Mouse (Mus musculus): ENCODE measurements around the gene Mical3. TPM values are rescaled to one million over a fixed set of nuclear protein-coding genes. Genes with fewer than 3 reads are reported as not detected.
"Not testable (repeated sequence)": the region's sequence is repeated elsewhere in the genome, so short reads cannot be mapped to it uniquely, and the experiment has no call there.

Gene Mical3
- total RNA-seq, 2 experiments from 2014 or later: 88.3 to 103 TPM

DNA sequence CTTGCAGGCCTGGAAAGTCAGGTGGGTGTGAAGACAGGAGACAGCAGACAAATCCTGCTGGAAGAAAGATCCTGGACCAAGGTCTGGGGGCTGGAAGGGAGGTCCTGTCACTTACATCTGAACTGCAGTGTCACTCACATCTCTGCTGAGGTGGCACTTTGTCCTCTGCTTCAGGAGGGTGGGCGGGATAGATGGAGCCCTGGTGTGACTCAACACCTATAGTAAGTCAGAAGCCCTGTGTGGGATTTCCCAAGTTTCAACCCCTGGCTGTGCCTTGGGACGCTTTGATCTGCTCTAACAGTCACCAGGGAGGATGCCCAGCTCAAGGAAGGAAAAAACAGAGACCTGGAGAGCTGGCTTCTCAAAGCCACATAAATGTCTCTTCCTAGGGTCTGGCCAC, 203.9 kb downstream of the Mical3 start:
- DNase-seq: no peak

DNA sequence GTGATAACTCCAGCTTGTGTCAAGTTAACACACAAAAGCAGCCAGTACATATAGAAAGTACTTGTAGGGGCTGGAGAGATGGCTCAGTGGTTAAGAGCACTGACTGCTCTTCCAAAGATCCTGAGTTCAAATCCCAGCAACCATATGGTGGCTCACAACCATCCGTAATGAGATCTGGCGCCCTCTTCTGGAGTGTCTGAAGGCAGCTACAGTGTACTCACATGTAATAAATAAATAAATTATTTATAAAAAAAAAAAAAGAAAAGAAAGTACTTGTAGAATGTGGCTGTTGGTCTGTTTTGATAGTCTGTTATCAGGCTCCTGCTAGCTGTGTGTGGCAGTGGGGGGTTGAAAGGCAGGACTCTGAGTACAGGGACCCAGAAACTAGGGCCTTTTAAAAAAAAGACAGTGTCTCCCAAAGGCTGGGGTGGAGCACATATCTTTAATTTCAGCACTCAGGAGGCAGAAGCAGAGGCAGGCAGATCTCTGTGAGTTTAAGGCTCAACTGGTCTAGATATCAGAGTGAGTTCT, 205.9 kb downstream of the Mical3 start:
- not testable (repeated sequence) for DNase-seq

DNA sequence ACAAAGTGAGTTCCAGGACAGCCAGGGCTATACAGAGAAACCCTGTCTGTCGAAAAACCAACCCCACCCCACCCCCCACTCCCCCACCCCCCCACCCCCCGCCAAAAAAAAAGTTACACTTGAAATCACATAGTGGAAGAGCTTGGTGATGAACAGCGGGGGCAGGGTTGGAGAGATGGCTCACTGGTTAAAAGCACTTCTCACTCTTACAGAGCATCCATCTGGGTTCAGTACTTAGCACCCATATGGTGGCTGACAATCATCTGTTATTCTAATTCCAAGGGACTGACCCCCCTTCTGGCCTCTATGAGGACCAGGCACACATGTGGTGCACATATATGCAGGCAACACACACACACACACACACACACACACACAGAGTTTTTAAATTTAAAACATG, 212.8 kb downstream of the Mical3 start:
- no peak for DNase-seq

DNA sequence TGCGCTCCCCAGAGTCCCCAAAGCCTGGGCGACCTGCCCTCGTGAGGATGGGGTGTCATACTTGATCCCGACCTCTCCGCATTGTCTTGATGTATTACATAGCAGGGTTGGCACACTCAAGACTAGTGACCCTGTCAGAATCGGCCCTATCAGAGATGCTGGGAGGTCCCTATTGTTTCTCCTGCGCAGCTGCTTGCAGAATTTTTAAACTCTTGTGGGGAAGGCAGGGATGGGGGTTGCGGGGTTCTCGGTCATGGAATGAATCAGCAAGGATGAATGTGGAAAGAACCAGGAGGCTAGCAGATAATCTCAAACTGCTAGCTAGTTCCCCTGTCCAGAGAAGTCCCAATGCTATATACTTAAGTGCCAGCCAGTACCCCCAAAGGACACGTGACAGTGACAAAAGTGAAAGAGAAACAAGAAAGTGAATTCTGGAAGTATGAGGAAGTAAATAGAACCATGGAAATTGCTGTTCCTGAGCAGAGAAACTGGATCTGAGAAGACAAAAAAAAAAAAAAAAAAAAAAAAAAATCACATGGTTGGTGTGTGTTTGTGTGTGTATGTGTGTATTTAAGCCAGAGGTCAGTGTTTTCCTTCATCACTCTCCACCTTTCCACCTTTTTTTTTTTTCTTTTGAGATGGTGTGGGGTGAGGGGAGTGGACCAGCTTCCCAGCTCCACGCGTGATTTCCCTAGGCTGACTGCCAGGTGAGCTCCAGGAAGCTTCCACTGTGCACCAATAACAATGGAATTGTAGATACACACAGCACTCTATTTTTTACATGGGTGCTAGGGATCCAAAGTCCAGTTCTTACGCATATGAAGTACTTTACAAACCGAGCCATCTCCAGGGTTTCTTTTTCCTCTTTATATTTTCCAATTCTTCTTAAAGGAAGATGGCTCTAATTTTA, 213.6 kb downstream of the Mical3 start:
- DNase-seq: not testable (repeated sequence)

DNA sequence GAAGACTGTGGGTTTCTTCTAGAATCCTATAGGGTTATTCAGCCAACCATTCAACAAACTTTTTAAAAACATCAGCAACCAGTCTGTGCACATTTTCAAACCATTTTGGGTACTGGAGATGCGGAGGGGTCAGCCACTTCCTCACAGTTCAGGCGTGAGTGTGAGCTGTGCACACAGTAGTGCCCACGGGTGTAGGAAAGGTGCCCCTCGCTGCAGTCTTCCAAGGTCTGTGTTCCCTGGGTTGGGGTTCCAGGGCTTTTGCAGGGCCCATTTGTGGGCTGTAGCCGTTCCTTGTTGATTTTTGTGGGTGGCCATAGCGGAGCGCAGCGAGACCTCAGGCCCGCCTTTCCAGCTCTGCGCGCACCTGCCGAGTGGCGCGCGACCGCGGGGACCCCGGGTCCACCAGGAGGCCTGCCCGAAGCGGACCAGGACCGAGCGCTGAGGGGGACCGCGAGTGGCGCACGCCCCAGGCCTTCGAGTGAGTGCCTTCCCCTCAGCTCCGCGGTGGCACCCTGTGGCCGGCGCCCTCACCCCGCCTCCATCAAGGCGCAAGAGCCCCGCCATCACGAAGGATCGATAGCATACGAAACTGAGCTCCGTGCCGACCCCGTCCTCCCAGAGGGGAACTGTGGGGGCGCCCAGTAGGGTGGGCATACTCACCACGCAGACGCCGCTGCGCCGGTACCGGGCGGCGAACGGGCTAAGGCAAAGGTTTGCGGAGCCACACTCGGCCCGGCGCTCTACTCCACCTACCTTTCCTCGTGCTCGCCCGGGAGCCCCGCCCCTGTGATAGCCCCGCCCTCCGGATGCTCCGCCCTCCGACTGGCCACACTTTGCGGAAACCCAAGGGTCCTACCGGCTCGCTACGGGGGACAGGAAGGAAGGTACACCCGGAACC, 214.5 kb downstream of the Mical3 start, which contains the start of gene Bid:
Gene Bid (minus strand): TSS at position 780 of the 898 bp plus-strand sequence.
- peak; percentile 74 to 78 for DNase-seq

DNA sequence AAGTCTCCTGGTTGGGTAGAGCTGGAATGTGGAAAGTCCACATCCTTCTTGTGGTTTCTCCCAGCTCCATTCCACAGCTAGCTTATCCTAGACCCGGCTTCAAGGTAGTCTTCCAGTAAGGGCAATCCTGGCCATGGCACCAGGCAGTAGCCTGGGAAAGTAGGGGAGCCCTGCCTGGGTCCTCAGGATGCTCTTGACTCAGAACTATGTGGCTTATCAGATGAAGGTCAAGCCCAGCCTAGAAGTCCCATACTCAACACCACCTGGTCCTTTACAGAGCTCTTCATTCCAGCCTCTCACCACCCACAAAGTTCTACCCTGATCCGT, 215.2 kb downstream of the Mical3 start:
- DNase-seq: no peak

DNA sequence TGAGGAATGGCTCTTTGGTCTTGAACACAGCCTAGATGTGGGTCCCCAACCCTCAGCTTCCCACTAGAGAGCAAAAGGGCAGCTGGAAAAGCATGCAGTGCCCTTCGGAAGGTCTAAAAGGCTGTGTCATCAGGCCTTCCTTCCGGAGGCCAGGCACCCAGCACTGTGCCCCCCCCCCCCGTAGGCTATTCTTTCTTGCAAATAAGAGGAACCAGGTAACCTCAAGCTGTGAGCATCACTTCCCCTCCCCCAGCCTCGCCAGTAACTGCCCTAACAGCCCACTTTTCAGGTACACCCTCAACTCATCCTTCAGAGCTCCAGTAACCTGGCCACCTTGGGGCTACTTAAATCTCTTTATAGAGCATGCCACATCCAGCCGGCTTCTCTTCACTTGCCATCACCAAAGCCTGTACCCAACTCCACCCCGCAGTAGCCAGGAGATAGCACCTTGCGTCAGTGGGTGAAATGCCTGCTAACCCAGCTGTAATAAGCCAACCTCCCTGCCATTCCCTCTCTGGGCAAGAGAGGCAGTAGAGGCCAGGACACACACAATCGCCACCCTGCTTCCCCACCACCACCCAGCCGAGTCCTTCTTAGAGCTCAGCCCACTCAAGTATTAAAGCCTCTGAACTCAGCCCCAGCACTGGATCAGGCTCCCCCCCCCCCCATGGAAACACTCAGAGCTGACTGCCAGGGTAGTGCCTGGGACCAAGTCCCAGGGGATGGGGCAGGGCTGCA, 215.7 kb downstream of the Mical3 start:
- no peak for DNase-seq

DNA sequence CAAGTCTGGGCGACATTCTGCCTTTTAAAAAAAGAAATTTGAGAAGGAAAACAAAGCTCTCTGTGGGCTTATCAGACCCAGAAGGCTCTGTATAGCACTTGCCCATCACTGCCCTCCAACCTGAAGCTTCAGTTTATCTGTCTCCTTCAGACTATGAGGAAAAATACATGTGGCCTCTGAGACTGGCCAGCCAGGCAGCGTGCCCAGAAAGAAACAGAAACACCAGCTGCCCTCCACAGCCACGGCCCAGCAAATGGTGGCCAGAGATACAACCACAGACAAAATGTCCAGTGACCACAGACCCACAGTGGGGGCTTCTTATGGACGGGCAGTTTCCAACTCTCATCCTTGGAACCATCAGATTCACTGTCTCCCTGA, 216.3 kb downstream of the Mical3 start:
- DNase-seq: no peak

DNA sequence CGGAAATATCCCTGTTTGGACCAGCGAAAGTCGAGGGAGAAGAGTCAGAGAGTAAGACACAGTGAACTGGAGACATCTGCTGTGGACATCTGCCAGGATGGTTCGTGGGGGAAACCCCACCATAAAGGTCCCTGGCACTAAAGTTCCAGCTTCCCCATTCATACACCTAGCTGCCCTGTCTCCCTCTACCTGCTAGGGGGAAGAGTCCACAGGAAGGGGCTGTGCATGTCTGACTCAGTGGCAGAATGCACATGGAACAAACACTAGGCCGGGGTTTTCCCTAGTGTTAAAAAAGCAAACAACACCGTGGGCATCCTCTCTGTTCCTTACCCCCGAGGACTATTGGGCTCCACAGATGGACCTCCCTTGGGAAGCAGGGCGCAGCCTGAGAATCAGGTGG, 217.0 kb downstream of the Mical3 start:
- no peak for DNase-seq

DNA sequence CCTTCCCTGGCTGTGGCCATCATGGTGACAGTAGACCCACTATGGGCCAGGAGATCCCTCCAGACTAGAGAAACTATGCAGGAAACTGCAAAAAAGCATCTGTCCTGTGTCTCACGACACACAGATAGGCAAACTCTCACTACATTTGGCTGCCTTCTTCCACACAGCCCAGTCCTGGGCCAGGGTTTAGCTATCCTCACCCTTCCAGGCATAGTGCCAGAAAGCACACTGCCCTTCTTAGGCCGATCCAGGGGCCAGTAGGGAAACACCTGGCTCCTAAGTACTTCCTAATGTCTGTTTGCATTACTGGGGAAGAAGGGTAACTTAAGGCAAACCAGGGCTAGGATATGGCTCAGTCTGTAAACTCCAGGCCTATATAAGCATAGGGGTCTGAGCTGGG, 217.9 kb downstream of the Mical3 start:
- no peak for DNase-seq

DNA sequence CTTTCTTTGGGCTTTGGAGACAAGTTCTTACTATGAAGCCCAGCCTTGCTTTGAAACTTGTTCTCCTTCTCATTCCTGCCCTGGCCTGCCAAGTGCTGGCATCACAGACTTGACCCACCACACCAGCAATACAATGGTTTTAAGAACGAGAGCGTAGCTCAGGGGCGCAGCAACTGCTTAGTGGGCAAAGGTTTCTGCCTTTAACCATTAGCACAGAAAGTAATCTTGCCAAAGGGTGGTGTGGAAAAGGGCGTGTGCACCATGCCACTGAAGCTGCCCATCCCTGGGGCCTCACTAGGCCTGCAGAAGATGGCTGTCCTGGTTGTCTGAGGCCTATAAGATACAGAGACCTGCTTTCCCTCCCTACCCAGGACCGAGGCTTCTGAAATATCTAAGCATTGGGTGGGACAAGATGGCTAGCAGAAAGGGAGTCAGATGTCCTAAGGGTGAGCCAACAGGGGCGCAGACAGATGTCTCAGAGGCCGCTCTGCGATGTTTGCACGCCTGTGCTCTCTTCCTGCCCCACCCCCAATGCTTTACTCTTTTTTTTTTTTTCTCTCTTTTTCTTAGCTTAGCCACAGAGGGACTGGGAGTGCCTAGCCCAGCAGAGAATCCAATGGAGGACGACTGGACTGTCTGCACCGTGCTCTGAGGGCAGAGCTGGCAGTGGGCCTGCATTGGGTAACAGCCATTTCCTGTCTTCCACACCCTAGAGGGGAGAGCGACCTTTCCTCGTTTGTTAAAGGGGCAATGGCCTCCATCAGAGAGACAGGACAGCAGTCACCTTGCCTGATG, 219.4 kb downstream of the Mical3 start:
- DNase-seq: no peak

DNA sequence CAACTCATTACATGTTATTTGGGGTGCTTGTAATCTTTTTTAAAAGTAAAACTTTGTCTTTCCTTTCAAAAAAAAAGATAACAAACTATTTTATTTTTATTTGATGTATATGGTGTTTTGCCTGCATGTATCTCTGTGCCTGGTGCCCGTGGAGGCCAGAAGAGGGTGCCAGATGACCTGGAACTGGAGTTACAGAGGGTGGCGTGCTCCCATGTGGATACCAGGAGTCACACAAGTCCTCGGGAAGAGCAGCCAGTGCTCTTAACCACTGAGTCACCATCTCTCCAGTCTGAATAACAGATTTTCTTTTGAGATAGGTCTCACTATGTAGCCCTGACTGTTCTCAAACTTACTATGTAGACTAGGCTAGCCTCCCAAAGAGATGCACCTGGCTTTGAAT, 221.3 kb downstream of the Mical3 start:
- DNase-seq: no peak

DNA sequence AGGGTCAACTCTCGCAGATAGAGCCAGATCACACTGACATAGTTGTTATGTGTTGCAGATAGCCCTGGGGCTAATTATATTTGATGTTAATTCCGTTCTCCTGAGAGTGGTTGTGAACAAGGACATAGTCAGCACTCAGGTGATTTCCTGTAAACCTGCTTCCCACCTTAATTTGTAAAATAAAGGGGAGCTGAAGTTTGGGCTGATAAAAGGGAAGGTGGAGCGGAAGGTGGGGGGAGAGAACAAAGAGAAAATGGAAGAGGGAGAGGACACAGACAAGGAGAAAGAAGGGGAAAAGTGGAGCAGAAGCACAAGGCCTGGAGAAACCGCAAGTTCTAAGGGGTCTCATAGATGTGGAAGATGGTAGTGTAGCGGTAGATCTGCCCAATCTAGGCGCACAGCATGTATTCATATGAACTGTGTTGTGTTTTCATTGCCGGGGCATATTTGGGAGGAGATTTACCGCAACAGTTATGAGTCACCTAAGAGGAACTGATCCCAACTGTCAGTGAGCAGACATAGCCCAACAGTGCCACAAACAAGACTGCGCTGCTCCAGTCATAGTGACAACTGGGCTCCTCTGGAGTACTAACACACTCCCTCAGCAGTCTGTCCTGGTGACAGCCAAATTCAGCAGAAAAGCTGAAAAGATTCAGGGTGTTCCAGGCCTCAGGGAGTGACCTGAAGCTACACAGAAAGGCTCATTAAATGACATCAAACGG, 222.8 kb downstream of the Mical3 start:
- DNase-seq: not testable (repeated sequence)

DNA sequence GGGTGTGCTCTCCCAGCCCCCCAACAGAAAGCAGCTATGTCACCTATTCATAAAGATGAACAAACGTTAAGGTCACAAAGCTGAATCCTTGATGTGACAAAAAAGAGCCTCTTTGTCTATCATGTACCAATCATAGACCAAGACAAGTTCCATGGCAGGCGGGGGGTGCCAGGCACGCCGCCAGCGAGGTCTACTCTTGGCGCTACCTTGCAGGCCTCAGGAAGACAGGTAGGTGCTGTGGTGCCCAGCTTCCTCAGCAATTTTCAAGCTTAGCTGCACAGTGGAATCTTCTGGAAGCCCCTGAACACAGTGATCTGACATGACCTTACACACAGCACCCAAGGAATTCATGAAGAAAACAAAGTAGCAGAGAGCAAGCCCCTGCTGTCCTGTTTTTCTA, 224.3 kb downstream of the Mical3 start:
- no peak for DNase-seq

DNA sequence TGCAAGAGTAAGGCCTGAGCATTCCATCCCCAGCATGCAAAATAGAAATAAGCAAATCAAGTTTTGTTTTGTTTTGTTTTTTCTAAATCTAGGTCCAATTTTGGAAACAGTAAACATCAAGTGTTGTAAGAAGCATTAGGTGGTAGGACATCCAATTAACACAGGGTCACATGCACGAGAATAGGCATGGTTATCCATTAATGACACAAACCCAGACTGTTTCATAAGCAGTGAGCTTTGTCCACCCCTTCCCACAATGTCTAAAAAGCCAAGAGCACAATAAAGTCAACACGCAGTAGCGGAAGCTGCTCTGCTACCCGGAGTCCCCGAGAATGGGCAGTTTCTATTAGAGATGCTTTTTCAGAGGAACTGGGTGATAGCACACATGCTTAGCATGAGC, 225.7 kb downstream of the Mical3 start:
- DNase-seq: no peak

DNA sequence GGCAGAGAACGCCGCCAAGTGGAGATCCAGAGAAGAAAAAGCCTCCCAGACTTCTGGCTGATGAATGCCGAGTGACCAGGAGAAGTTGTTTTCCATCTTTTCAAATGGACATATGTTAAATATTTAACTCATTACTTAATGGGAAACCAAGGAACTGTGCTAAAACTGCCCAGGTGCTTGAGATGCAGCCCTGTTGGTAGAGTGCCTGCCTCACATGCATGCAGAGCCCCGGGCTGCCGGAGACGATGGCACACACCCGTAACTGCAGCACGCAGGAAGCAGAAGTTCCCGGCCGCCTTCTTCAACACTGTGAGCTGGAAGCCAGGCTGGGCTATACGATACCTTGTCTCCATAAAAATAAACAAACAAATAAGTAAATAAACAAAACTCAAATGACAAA, 226.8 kb downstream of the Mical3 start:
- DNase-seq: no peak

DNA sequence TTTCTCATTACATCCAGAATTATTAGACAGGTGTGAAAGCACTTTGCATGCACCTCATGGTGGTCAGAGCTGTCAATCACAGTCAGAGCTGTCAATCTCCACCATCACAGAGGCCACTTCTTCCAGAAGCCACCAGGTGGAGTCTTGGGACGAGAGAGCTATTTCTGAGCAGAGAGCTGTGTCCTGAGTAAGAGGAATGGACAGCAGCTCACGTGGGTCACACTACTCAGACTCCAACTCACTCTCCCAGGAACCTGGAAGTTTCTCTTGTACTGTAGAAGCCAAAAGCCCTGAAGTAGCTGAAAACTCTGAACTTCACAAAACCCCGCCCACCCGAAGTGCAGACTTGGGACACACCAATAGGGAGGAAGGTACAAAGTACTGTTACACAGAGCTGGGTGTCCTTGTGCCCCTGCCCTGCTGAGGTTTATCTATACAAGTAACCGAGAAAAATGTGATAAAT, 227.3 kb downstream of the Mical3 start:
- DNase-seq: no peak

DNA sequence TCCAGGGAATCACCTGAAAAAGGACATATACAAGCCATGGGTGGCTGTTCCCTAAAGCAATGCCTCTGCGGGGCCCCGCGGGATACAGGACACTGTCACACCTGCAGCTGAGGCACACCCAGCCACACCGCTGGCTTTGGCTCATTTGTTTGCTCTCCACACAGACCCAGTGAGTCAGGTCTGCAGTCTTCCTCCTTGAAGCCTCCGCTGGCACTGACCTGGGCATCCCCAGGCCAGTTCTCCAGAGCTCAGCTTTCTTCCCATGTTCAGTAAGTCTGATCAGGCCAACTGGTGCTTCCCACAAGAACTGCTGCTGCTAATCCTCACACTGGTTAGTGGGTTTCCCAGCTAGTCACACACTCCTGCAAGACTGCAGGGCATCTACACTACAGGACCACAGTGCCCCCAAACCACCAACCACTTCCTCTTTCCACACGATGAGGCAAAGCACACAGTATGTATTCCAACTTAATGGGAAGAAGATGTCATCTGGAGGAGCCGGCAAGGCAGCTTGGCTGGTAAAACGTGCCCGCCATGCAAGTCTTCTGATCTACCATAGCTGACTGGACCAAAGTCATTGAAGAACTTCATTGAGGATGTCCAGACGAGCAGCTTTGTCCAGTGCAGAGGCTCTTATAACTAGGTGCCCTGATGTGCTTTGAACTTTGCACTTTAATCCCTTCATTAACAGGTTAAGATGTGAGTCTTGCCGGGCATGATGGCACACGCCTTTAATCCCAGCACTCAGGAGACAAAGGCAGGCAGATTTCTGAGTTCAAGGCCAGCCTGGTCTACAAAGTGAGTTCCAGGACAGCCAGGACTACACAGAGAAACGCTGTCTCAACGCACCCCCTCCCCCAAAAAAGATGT, 228.8 kb downstream of the Mical3 start:
- no peak for DNase-seq

DNA sequence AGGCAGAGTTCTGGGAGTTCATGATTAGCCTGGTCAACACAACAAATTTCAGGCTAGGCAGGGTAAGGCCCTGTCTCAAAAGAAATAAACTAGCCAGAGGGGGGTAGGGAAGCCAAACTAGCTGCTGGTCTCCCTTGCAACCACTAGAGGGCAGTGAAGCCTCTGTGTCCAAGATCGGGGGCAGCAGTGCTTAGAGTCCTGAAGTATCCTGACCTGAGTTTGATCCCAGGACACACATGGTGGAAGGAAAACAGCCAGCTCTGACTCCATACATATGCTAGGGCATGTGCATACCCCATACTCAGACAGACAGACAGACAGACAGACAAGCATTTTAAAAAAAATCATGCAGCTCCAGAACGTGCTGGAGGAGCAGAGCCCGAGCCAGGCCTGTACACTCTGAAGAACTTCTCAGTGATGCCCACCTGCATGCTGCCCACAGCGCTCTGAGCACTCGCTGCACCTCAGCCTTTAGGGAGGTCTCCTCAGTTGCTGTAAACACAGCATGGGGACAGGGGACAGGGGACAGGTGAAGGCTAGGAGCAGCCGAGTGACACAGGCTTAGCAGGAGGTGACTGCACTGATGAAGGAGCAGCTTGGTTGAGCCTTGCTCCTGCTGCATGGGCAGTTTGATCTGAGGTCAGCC, 232.5 kb downstream of the Mical3 start:
- no peak for DNase-seq

Data from layer of hippocampus, postnatal 36 days (tissue).